Mouse (Mus musculus) forebrain, embryonic 10.5 days (tissue): ENCODE measurements around the gene Rffl. TPM values are rescaled to one million over a fixed set of nuclear protein-coding genes. Genes with fewer than 3 reads are reported as not detected.

Source experiments
- DNase-seq: peaks from one replicate; pipeline ENCODE4 v3.0.0-alpha.2; 2017; ENCODE audit warnings: low spot score; ENCODE audit errors: extremely low spot score
- H3K27ac ChIP-seq: fragments of 300-500 bp; sonication (generic); 2 replicates; pipeline ENCODE4 v1.5.1; 2016; ENCODE audit warnings: mild to moderate bottlenecking
- H3K27me3 ChIP-seq: fragments of 300-500 bp; sonication (generic); 2 replicates; pipeline ENCODE4 v1.6.1; 2016; ENCODE audit warnings: mild to moderate bottlenecking; ENCODE audit not compliant: poor library complexity, severe bottlenecking
- H3K36me3 ChIP-seq: fragments of 300-500 bp; sonication (generic); replicated peaks from 2 replicates; pipeline ENCODE4 v1.6.1; 2016; ENCODE audit warnings: mild to moderate bottlenecking, moderate library complexity
- H3K4me1 ChIP-seq: fragments of 300-500 bp; sonication (generic); 2 replicates; pipeline ENCODE4 v1.6.1; 2016
- H3K4me3 ChIP-seq: fragments of 300-500 bp; sonication (generic); 2 replicates; pipeline ENCODE4 v1.5.1; 2016; ENCODE audit warnings: mild to moderate bottlenecking, moderate library complexity
- H3K9me3 ChIP-seq: fragments of 300-500 bp; sonication (generic); 2 replicates; pipeline ENCODE4 v1.6.1; 2016; ENCODE audit warnings: mild to moderate bottlenecking, moderate library complexity
- WGBS: fragments of 180-500 bp; shearing (Covaris S2); methylation state at CpG from one replicate; pipeline ENCODE4 v1.1.7; 2016; 5-methylcytosine and 5-hydroxymethylcytosine counted together
- polyA plus RNA-seq: library from polyadenylated mRNA; unstranded; fragments of >200 nt; fragmentation: Nextera tagmentation; extraction: Ambion mirVana; gene quantifications from 2 replicates; pipeline ENCODE4 v1.2.1, GENCODE M21; 2016

Rffl gene
- polyA plus RNA-seq, 1 experiment from 2014 or later: 9.5 TPM

DNA sequence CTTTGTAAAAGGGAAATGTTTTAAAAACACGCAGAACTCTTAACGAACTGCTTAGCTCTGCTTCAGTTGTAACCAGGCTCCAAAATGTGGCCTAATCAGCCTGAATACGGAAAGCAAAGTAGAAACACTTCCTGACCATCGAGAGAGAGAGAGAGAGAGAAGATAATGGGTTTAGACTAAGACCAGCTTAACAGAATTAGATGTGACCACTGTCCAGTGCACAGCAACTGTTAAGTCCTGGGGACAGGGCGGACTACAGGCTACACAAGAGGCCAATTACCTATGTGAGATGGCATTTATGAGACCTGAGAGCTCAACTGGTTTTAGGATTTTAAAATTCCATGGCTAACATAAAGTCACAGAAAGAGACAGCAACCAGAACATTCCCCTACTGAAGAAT, 3.1 kb downstream of the Rffl start:
- no peaks in the 10 kb centered on the region for H3K9me3 ChIP-seq
- 65% methylated on average over 5 of the region's 5 CpGs for WGBS
- peaks cover 8% of the 10 kb centered on the region; the same call in 1 of the 2 replicates for H3K27me3 ChIP-seq
- no peak overlapping the region for H3K27ac ChIP-seq
- no peak overlapping the region for H3K4me3 ChIP-seq
- no peak for DNase-seq
- H3K36me3 ChIP-seq: no peaks in the 10 kb centered on the region
- peaks cover 40% of the 10 kb centered on the region for H3K4me1 ChIP-seq

DNA sequence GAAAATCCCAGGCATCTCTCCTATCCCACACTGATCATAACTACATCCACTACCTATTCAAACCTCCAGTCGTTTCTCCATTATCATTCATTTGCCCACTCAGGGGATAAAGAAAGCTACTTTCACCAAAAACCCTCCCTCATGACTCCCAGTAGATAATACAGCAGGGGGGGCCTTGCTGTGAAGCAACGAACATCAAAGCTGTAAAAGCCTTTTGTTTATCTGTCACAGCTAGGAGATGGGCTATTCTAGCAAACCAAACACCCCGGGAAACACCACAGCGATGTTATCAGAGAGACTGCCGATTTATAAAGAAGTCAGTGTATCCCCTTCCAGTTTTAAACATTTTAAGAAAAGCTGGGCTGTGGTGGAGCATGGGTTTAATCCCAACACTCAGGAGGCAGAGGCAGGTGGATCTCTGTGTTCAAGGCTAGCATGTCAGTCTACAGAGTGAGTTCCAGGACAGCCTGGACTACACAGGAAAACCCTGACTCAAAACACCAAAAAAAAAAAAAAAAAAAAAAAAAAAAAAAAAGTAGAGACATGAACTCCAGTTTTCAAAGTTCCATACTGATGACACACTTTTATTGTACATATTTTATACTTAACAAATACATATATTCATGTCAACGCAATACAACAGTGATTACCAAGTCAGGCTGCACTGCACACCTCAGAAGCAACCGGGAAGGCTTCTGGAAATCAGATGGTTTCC, 4.0 kb downstream of the Rffl start:
- 41% methylated on average over 7 of the region's 7 CpGs for WGBS
- H3K4me1 ChIP-seq: peaks cover 50% of the 10 kb centered on the region
- H3K27me3 ChIP-seq: peaks cover 8% of the 10 kb centered on the region; the same call in 1 of the 2 replicates
- H3K36me3 ChIP-seq: no peaks in the 10 kb centered on the region
- no peak for DNase-seq
- no peak overlapping the region for H3K27ac ChIP-seq
- no peak overlapping the region for H3K4me3 ChIP-seq
- H3K9me3 ChIP-seq: no peaks in the 10 kb centered on the region

DNA sequence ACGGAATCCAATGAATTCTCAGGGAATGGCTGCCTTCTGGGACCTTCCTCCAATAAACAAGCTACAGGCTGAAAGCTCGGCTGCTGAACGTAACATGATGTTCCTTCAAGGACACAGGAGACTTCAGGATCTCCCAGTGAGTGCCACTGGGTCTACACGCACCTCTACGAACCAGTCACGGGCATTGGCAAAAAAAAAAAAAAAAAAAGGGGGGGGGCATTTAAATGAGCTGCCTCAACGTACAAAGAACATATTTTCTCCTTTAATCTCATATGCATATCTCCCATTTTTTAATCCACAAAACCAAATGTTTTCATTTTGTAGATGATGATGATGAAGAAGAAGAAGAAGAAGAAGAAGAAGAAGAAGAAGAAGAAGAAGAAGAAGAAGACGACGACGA, 5.1 kb downstream of the Rffl start:
- Histone ChIP-seq H3K27me3 (peaks cover 8% of the 10 kb centered on the region; the same call in 1 of the 2 replicates), H3K4me3 (no peak overlapping the region), H3K27ac (no peak overlapping the region), H3K36me3 (no peaks in the 10 kb centered on the region), H3K4me1 (peaks cover 58% of the 10 kb centered on the region), H3K9me3 (no peaks in the 10 kb centered on the region)
- DNase-seq: no peak
- 90% methylated on average over 10 of the region's 10 CpGs for WGBS

DNA sequence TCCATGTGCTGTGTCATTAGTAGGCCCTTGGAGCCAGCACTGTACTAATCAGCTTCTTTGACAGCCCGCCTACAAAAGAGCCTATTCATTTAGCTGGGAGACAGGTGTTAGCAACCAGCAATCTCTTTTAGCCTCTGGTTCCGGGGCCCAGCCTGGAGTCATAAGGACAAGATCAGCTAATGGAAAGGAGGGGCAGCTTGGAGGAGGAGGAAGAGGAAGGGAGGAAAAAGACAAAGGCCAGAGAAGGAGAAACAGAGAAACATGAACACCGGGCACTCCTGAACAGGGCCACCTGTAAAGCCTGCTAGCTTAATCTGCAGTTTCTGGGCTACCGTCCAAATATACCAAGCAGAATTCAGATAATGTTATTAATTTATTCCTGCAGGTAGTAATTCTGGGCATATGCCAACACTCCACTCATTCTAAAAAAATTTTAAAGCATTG, 7.5 kb downstream of the Rffl start:
- Histone ChIP-seq H3K4me1 (peaks cover 47% of the 10 kb centered on the region), H3K27ac (peak overlapping the region; percentile 69; the same call in 1 of the 2 replicates), H3K27me3 (no peaks in the 10 kb centered on the region; the same call in 1 of the 2 replicates), H3K36me3 (no peaks in the 10 kb centered on the region), H3K9me3 (no peaks in the 10 kb centered on the region), H3K4me3 (no peak overlapping the region)
- no peak for DNase-seq
- 63% methylated on average over 4 of the region's 4 CpGs for WGBS

DNA sequence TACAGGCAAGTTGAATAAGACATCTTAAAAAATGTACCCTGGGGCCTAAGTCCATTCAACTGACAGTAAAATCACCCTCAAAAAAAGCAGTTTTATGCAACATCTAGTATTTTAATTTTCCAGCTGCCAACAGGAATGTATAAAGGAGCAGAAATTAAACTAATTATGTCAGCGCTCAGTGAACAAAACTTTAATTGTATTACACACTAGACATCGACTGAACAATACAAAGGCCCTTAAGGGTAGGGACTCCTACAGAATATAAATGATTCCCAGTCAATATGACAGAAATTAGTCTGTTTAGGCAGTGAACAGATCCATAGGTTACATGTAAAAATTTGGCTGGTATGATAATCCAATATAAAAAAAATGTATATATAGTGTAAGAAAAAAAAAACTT, 8.0 kb downstream of the Rffl start:
- no peaks in the 10 kb centered on the region for H3K9me3 ChIP-seq
- WGBS: 68% methylated on average over 2 of the region's 2 CpGs
- no peak for DNase-seq
- H3K4me1 ChIP-seq: peaks cover 46% of the 10 kb centered on the region
- H3K4me3 ChIP-seq: no peak overlapping the region
- H3K27me3 ChIP-seq: no peaks in the 10 kb centered on the region
- H3K36me3 ChIP-seq: no peaks in the 10 kb centered on the region
- peak overlapping the region; percentile 60; the same call in 1 of the 2 replicates for H3K27ac ChIP-seq

DNA sequence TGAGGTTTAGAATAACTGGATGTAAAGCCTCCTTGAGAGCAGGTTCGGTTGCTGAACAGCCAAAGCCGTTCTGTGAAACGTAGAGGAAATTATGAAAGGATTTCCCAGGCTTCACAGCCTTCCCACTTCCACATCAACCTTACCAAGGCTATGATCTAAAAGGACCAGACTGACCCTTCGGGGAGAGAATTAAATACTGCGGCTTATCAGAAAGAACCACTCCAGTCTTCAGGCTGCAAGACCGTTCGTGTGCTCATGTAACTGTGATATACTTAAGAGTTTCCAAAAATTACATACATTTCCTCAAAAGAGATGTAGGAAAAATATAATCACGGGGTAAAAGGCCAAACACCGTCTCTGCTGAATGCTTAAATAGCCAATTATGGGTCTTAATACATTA, 8.4 kb downstream of the Rffl start:
- Histone ChIP-seq H3K4me3 (no peak overlapping the region), H3K27me3 (no peaks in the 10 kb centered on the region), H3K9me3 (no peaks in the 10 kb centered on the region), H3K27ac (peak overlapping the region; percentile 60), H3K36me3 (no peaks in the 10 kb centered on the region), H3K4me1 (peaks cover 42% of the 10 kb centered on the region)
- WGBS: 86% methylated on average over 9 of the region's 9 CpGs
- DNase-seq: no peak

DNA sequence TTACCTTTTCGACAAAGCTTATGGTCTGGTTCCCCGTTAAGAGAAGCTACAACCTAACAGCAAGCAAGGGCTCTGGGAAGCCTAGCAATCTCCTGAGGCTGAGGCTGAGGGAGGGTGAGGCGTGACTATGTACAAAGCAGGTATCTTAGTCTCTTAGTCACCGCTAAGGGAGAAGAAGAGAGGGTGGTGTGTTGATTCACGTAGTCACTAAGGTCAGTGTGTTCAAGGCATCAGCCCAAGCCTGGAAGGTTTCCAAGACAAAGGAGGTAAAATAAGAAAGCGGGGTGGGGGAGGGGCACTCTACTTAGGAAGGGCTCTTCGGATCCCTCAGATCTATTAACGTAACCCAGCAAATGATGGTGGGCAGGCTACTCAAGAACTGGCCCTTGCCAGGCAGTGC, 9.5 kb downstream of the Rffl start:
- H3K4me1 ChIP-seq: peaks cover 38% of the 10 kb centered on the region
- H3K36me3 ChIP-seq: no peaks in the 10 kb centered on the region
- H3K27me3 ChIP-seq: no peaks in the 10 kb centered on the region
- DNase-seq: no peak
- H3K27ac ChIP-seq: peak overlapping the region; percentile 60
- no peaks in the 10 kb centered on the region for H3K9me3 ChIP-seq
- no peak overlapping the region for H3K4me3 ChIP-seq
- WGBS: 72% methylated on average over 8 of the region's 8 CpGs

DNA sequence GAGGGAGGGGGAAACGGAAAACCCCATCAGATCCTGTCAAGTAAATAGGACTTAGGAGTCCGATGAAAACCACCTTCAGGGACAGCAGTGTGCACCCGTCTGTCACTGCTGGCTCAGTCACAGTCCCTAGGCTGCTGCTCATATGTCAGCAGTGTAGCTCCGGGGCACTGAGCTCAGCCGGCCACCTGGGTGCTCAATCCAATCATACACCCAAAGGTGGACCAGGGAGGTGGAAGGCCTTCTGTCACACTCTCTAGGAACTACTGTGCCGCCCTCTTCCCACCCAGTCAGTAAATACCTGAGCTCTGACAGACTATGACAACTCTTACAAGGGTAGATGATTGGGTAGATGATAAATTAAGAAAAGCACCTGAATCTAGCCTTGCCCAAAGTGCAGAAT, 10.3 kb downstream of the Rffl start:
- no peaks in the 10 kb centered on the region for H3K27me3 ChIP-seq
- WGBS: 90% methylated on average over 6 of the region's 6 CpGs
- no peak overlapping the region for H3K27ac ChIP-seq
- no peak overlapping the region for H3K4me3 ChIP-seq
- DNase-seq: no peak
- no peaks in the 10 kb centered on the region for H3K9me3 ChIP-seq
- peaks cover 40% of the 10 kb centered on the region for H3K4me1 ChIP-seq
- H3K36me3 ChIP-seq: no peaks in the 10 kb centered on the region

DNA sequence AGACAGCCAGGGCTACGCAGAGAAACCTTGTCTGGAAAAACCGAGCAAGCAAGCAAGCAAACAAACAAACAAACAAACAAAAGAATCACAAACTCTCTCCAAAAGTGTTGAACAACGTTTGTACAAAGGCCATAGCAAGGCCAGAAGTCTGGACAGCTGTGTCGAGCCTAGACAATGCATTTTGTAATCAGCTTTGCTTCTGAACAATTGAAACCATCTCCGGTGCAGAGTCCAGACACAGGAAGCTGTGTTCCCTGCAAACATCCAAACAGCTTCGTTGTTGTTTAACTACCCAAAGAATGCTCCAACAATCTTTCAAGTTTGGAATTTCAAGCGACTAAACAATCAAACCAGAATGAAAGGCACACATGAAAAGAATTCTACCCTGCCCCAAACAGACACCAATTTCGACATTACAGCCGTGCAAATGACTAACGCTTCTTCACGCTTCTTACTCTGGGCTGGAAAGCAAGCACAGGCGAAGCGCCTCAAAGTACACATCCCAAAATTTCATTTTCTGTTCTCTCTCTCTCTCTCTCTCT, 13.6 kb downstream of the Rffl start:
- WGBS: 88% methylated on average over 13 of the region's 13 CpGs
- no peak overlapping the region for H3K4me3 ChIP-seq
- no peak for DNase-seq
- no peak overlapping the region for H3K27ac ChIP-seq
- H3K9me3 ChIP-seq: no peaks in the 10 kb centered on the region
- no peaks in the 10 kb centered on the region for H3K27me3 ChIP-seq
- no peaks in the 10 kb centered on the region for H3K36me3 ChIP-seq
- peaks cover 26% of the 10 kb centered on the region for H3K4me1 ChIP-seq

DNA sequence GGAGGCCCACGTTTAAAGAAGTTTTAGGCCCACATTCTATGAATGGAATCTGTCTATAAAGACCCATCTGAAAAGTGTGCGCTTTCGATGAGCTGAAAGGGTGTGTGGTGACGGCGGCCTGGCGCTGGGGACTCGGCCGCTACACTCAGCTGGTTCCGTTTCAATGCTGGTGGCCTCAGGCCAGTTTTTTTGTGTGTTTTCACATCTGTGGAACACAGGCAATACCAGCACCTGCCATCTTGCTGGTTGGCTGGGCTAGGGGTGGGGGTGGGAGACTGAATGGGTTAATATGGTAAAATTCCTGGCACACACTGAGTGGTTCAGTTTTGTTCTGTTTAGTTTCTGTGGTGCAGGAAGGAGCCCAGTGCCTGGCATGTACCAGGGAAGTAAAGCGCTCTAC, 15.0 kb downstream of the Rffl start:
- Histone ChIP-seq H3K27ac (peak overlapping the region; percentile 26; the same call in 1 of the 2 replicates), H3K4me1 (peaks cover 14% of the 10 kb centered on the region), H3K36me3 (no peaks in the 10 kb centered on the region), H3K27me3 (no peaks in the 10 kb centered on the region), H3K4me3 (no peak overlapping the region), H3K9me3 (no peaks in the 10 kb centered on the region)
- DNase-seq: no peak
- WGBS: 78% methylated on average over 10 of the region's 10 CpGs

DNA sequence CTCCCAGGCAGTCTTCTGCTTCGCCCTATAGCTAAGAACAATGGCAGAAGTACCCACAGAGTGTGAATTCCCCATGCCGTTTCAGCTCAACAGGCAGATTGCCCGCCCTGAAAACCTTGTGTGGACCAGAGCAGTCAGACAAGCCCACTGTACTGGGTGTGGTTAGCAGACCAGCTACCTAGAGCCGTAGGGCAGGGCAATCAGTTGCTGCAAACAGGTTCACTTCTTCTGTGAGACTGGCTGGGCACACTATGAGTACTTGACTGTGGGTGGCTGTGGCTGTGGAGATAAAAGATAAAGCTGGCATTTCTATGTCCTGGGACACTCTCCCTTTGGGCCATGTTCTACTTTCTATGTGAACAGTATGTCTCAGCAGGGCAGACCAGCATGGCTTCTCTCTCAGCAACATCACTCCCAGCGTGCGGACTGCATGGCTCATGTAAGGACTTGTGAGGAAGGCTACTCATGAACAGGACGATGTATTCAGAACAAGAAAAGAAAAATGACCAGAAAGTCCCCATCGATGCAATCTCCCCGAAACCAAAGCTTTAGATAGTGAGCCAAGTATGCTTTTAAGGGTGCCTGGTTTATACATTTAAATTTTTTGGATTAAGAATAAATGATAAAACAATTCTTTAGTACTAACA, 15.6 kb downstream of the Rffl start:
- Histone ChIP-seq H3K27ac (0 out of 2 replicates have a peak overlapping the region, but pooled peaks have one; percentile 2), H3K4me3 (no peak overlapping the region), H3K36me3 (no peaks in the 10 kb centered on the region), H3K27me3 (no peaks in the 10 kb centered on the region), H3K4me1 (peaks cover 18% of the 10 kb centered on the region), H3K9me3 (no peaks in the 10 kb centered on the region)
- DNase-seq: no peak
- WGBS: 93% methylated on average over 9 of the region's 9 CpGs

DNA sequence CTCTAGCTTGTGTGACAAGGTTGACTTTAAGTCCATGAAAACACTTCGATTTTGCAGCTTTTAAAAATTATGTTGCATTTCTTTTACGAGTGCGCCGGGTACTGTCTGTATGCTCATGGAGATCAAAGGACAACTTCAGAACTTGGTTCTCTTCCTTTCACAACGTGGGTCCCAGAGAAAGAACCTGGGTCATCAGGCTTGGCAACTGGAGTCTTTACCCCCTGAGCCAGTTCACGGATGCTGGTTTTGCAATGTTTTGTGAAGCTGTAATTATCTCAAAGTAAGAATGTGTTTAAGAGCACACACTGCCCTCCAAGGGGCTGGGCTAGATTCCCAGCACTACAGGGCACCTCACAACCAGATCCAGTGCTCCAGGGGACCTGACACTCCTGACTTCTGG, 16.9 kb downstream of the Rffl start:
- Histone ChIP-seq H3K4me1 (peaks cover 28% of the 10 kb centered on the region), H3K27ac (no peak overlapping the region), H3K36me3 (no peaks in the 10 kb centered on the region), H3K4me3 (no peak overlapping the region), H3K27me3 (no peaks in the 10 kb centered on the region), H3K9me3 (no peaks in the 10 kb centered on the region)
- DNase-seq: no peak
- WGBS: 88% methylated on average over 6 of the region's 6 CpGs

DNA sequence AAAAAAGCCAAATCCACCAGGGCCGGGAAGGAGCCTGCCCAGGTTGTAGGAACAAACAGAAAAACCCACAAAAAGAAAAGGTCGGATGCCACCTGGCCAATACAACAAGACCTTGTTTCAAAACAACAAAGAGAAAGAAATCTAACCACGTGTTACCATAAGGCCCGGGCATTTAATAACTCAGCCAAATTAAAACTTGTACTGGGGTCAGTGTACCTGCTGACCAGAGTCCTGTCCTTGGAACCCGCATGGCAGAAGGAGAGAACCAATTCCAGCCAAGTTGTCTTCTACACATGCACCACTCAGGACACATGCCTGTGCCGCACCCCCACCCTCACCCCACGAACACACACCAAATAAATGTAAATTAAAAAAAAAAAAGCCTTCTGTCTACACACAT, 18.1 kb downstream of the Rffl start:
- no peak overlapping the region for H3K27ac ChIP-seq
- 90% methylated on average over 7 of the region's 7 CpGs for WGBS
- DNase-seq: no peak
- no peaks in the 10 kb centered on the region for H3K27me3 ChIP-seq
- no peaks in the 10 kb centered on the region for H3K36me3 ChIP-seq
- peaks cover 29% of the 10 kb centered on the region for H3K4me1 ChIP-seq
- H3K9me3 ChIP-seq: no peaks in the 10 kb centered on the region
- no peak overlapping the region for H3K4me3 ChIP-seq
